Mouse (Mus musculus): ENCODE measurements around the gene Ndufa12.

Ndufa12 gene

DNA sequence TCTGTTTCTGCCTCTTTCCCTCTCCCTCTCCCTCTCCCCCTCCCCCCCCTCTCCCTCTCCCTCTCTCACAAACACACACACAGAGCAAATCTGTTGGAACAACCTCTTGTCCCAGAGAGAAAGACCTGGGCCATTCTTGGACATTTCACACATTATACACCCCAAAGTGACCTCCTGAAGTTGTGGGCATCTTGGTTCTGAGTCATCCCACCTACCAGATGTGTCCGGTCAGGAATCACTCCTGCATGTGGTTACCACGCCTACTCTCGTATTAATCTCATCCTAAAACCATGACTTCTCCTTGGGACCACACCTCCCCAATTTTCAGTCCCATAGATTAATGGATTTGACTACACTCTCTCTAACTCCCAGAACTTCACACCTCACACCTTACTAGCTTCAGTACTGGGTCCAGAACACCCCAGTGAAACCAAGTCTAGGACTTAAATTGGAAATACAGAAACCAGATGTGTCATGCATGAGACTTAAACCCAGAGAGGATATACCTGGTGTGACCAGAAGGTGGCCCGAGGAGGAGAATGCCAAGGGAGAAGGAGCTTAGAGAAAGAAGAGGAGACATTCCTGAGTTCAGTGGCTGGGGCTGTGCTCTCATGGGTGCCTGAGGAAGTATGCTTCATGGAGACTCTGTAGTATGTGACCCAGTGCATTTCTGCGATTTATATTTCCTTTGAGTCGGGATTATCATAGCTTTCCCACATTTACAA, 26.7 kb downstream of the Ndufa12 start:
- DNase-seq (ENCODE audit: inconsistent age in 2 of 2, low spot score in 1 of 2), result no peak

DNA sequence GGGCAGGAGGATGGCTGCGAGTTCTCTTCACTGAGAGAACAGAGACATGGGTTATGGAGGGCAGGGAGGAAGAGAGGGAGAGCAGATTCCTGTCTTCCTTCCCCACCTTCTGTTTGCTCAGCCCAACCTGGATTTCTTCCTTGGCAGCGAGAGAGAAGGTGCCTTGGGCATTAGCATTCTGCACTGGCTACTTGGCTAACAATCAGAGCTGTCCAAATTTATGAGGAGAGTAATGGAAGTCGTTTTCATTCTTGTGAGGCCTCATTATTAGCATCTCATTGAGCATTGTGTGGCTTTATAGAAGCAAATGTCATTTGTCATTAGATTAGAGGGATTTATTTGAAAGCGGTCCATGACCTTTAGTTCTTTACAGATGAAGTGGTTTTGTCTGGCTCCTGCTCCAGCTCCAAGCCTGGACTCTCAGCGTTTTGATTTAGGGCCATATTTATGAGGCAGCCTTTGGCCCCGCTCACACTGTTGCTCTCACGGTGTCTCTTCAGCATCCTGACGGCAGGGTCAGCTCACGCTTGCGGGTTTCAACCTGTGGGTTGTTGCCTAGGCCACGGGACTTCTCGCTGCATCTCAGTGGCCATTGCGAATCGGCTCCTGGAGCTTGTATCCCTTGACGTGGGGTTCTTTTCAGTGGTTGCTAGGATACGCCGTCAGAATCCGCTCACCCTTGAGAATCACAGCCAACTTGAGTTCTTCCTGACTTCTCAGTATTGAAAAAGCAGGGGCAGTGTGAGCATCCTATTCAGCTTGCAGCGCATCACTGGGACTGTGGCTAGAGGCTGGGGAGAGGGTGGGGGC, 31.9 kb downstream of the Ndufa12 start:
- DNase-seq (ENCODE audit: inconsistent age in 2 of 2, low spot score in 1 of 2), result peak; percentile 27 to 68

DNA sequence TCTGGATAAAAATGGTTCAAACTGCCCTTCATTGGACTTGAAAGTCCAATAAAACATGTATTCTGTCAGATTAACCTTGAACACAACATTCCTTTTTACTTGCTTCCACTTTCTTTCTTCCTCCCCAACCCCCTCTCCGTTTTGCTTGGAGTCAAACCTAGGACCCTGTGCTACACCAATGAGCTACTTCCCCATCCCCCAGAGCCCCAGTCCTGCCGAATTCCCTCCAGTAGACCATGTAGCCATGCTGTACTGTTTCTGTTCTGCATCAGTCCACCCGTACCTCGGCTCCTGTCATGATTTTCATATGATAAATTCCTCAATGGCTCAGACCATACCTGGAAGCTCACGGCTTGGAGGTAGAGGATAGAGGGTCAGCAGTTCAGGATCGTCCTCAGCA, 32.5 kb downstream of the Ndufa12 start:
- DNase-seq (ENCODE audit: inconsistent age in 2 of 2, low spot score in 1 of 2), result no peak

DNA sequence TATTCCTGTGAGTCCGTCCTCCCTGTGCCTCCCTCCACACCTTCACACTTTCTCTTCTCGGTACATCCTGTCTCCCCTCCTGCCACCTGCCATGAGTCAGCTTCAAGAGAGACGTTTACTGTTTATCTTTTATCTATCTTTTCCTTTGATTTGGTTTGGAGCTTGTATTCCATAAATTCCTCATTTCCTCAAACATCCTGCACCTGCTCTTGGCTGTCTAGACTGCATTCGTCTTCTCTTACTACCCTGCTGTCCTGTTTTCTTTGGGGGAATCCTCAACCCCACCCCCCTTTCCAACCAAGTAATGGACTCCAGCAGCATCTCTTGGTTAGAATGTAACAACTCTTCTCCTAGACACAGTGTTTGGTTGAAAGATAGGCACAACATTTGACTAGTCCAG, 36.7 kb downstream of the Ndufa12 start:
- no peak for DNase-seq (ENCODE audit: inconsistent age in 2 of 2, low spot score in 1 of 2)

DNA sequence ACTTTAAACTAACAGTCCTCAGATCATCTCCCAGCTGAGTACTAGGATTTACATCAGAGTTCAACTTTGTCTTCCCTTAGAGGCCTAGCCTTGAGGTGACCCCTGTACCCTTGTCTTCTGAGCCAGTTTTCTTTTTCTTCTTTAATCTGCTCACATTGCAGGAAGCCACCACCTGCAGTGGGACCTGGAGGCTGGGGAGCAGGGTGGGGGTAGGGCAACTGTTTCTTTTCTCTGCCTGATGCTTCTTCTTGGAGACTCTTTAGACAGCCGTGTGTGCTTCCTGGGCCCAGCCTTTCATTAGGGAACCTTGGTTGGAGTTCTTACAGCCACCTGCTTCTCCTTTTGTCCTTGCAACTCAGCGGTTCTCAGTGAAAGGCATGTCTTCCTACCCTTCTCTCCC, 42.8 kb downstream of the Ndufa12 start:
- no peak for DNase-seq (ENCODE audit: inconsistent age in 2 of 2, low spot score in 1 of 2)

DNA sequence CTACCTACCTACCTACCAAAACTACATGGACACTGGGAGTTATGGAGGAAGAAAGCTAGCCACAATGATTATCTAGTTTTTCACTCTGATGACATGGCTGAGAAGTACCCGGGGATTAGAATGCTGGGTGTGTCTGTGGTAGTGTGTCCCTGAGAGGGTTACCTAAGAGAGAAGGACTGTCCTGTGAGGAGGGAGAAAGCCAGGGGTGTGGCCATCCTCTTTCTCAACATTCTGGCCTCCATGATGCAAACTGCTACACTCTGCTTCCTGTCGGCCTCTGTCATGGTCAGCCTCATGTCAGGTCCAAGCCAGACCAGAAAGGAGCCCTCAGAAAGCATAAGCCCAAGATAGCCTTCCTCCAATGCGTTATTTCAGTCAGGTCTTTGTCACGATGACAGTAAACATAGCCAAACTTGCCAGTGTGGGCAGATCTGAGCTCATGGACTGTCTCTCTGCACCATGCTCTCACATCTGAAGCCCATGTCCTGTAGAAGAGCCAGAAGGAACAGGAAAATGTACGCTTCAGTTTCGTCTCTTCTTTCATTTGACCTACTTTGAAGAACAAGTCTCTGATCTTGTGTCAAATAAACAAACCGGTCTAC, 49.3 kb downstream of the Ndufa12 start:
- no peak for DNase-seq (ENCODE audit: inconsistent age in 2 of 2, low spot score in 1 of 2)

DNA sequence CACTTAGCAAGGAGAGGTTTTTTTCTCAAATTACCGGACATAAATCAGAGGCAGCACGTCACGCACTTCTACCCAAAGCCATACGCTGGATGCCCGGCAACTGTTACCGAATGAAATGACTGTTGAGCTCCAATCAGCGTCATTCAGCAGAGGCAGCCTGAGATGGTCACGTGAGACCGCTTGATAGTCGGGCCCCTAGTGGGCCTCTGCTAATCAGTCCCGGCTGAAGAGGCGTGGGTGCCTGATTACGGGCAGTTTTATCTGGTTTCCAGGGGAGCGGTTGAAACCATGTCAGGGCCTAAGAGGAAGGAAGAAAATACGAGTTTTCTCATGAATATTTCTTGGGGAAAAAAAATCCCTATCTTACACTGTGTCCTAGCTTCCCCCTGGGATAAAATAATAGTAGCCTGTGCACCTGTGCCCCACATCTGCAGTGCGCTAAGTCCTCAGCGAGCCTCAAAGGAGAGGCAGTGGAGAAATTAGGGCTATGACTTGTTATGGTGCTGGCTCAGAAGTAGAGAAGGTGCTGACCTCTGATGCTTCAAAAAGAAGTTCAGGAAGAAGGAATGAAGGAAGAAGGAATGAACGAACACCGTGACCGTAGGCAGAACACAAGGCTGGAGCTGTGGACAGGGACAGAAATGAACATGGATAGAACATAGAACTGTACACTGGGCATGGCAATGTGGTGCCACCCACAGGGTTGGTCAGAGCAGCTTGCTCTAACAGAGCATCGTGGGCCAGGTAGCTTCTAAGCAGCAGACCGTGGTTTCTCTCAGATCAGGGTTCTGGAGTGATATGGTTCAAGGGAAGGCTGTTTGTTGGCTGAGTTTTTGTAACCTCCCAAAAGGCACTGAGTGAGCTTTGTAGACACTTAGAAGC, 51.3 kb downstream of the Ndufa12 start:
- peak; percentile 28 to 42 for DNase-seq (ENCODE audit: inconsistent age in 2 of 2, low spot score in 1 of 2)

DNA sequence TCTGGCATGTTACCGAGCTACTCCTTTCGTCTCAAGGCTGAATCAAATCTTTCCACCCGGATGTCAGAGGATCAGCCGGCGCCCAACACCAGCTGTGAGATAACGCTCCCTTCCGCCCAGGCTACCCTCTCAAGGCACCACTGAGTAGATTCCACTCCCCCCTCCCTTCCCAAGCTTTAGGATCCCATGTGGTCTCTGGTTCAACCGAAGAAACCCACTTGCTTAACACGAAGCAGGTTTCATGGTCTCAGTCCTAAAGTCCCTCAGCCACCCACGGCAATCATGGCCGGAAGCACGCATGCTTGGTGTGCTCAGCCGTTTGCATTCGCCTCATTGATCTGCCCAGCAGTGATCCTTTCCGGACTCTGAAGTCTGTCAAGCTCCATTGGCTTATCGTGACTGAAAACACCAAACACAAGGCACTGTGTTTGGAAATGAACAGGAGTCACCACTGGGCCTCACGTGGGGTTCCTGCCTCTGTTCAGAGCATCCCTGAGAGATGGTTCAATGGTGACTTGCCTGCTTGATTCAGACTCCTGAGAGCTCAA, 54.8 kb downstream of the Ndufa12 start:
- no peak for DNase-seq (ENCODE audit: inconsistent age in 2 of 2, low spot score in 1 of 2)

DNA sequence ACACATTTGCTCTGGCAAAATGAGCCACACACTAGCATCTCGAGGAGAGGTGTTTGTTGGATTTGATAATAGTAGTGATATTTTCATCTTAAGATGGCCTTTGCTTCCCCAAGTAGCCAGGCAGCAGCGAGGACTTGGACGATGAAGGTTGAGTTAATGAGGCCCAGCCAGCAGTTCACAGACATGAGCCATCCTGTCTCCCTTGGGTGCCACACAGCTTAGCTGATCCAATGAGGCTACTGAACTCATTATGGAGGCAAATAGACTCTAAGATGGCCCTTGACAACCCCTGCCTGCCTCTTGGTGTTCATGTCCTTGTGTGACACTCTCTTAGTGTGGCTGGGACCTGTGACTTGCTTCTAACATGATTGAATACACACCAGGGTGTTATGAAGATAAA, 56.2 kb downstream of the Ndufa12 start:
- no peak for DNase-seq (ENCODE audit: inconsistent age in 2 of 2, low spot score in 1 of 2)

DNA sequence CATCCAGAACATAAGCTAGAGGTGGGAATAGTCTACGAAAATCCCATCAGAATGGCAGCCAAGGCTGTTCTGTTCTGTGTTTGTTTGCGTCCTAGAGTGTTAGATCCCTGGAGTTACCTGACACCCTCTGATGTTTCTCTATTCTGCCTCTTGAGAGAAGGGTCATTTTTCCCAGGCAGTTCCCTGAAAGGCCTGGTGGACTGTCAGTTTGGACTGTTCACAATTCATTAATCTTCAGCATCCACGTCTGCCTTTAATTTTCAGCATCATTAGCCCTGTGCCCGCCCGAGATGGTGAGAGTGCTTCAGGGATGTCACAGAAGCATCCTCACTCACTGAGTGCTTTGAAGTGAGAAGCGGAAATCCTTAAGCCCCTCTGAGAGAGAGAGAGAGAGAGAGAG, 57.2 kb downstream of the Ndufa12 start:
- no peak for DNase-seq (ENCODE audit: inconsistent age in 2 of 2, low spot score in 1 of 2)

DNA sequence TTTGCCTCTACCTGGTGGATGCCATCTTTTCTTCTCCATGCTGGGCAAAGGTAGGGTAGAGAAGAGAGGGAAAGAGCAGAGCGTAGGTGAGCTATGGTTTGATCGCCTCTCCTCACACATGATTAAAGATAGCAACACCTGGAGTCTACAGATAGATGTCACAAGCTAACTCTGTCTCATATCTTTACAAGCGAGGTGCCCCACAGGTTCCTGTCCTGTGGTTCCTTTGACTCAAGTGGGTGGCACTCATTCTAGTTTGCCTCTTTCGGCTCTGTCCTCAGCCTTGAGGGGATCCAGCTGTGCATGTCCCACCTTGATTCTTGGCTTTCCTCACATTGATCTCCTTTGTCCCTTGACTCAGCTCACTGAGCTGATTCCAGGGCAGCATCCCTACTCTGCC, 58.0 kb downstream of the Ndufa12 start:
- DNase-seq (ENCODE audit: inconsistent age in 2 of 2, low spot score in 1 of 2), result no peak

DNA sequence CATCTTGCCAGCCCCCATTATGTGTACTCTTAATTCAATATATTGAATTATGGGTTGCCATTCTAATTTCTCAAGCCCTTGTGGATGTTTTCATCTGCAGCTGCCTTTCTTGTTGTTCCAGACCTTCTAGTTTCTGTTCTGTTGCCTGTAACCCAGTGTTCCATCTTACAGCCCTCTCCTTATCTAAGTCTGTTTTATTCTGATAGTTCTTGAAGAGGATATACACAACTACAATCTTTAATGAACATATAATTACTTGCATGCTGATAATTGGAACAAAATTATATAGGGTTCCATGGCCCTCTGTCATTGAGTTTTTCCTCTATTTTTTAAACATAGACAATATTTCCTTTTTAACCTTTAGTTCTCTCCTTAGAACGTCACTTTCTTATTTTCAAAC, 62.0 kb downstream of the Ndufa12 start:
- no peak for DNase-seq (ENCODE audit: inconsistent age in 2 of 2, low spot score in 1 of 2)

DNA sequence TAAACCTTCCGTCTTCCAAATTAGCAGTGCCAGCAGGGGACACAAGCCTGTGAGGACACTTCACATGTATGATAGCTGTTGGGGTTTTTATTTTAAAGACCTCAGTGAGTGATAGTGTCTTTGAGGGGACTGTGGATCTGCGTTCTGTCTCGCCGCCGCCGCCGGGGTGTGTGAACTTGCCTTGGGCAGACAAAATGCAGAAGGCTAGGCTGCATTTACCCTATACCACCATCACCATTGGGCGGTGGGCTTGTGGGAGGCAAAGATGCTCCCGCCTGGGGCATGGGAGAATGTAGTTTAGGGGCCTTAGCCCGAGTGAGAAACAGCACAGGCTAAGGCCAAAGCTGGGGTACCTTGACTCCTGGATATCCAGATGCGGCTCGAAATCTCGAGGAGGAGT, 64.1 kb downstream of the Ndufa12 start:
- DNase-seq (ENCODE audit: inconsistent age in 2 of 2, low spot score in 1 of 2), result no peak

DNA sequence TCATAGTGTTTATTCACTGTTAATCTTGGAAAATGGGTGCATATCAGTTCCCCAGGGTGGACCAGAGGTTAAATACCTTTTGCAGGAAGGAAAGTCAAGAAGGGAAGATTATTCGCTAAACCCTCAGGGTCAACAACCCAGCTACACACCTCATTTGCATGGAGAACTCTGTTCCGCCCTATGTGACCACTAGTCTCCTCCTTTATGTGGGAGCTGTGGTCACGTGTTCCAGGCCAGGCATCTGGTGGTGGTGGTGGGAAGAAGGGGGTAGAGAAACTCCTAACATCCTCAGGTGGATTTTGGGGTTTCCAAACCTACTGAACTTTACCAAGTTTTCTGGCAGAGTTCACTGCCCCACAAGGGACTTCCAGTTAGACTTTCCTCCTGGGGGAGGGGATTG, 64.7 kb downstream of the Ndufa12 start:
- no peak for DNase-seq (ENCODE audit: inconsistent age in 2 of 2, low spot score in 1 of 2)

DNA sequence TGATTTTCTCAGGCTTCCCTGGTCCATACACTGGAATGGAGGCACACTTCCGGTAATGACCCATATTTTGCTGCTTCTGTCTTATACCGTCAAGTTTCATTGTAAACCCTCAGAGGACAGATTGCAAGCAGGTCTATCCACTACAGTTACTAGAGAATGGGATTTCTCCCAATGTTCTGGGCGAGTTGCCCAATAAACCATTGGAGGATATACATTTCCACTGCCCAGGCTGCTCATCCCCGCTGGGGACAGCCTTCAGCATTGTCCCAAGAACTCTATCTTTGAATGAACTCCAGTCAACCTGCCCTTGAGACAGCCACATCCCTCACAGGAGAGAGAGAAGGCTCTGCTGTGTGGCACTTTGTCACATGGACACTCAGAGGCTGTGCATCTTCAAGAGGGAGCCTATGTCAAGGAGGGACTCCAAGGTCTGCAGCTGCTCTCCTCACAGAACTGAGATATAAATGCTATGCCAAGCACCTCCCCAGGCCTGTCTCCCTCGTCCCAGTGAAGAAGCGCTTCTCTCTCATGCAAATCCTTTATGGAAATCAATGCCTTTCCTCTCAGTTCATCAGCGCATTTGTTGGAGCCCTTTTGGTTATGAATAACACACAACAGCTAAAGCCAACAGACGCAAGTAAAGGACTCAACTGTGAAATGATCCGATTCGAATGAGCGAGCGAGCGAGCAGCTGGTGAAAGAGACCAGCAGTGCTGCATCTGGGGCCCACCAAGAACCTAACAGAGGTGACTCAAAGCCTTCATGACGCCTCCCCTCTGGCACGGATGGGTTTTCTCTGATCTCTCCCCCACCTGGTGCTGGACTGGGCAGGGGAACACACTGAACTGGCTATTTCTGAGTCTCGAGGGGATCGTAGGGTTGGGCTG, 67.4 kb downstream of the Ndufa12 start:
- DNase-seq (ENCODE audit: inconsistent age in 2 of 2, low spot score in 1 of 2), result no peak

Measured in adrenal gland, adult (tissue).